Mouse (Mus musculus): ENCODE data around the gene Rrp1.

The Rrp1 gene

DNA sequence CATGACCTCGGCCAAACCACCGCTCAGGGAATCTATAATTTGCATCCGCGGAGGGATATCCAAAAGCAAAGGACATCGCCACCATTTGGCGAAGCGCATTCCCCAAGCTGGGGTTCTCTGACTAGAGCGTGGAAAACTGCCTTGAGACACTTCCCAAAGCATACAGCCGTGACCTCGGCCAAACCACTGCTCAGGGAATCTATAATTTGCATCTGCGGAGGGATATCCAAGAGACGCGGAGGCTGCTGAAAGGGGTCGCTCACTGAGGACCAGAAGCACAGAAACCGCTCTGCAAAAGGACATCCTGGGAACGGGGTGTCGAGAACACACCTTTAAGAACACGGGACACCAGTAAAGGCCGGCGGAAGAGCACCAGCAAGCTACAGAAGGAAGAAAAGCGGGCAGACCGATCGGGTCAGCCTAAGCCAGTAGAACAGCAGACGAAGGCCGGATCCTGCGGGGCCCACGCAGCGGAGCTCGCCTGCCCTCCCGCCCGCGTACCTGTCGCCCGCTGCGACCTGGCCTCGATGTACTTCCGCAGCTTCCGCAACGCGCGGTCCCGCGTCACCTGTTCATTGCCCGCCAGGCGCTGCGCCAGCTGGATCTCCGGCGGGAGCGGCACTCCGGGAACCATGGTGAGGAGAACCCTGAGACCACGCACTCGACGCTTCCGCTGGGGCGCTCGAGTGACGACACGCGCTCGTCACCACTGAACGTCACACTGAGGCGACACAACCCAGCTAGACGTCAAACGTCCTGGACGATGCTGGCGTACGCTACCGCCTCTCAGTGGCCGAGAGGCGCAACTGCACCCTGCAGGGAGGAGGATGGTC, at the start of gene Rrp1:
Gene Rrp1 (minus strand): TSS at position 725 of the 833 bp plus-strand sequence.
- DNase-seq (ENCODE audit: low spot score in 2 of 2), result peak; percentile 96

DNA sequence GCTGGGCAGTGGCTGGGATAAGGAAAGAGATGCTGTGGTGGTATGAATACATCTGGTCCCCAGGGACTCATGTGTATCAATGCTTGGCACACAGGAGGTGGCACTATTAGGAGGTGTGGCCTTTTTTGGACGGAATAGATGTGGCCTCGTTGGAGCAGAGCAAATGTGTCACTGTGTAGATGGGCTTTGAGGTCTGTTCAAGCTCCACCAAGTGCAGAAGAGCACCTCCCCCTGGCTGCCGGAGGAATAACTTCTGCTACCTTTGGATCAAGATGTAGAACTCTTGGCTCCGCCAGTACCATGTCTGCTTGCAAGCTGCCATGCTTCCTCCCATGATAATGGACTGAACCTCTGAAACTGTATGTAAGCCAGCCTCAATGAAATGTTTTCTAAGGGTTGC, 48.9 kb upstream of the Rrp1 start:
- DNase-seq (ENCODE audit: low spot score in 2 of 2), result no peak

DNA sequence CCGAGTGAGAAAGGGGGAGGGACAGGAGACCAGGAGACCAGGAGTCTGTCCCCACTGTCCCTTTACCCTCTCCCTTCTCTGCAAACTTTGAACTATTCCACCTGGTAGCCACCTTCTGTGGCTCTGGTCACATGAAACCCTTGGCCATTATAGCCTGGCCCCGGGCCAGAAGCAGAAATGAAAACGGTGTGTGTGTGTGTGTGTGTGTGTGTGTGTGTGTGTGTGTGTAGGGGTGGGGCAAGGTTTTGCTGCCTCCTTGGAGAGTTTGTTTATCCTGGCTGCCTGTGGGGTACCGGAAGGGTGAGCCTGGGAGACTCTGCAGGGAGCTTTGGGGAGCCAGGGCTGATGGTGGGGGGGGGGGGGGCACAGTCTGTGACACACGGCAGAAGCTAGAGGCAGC, 47.6 kb upstream of the Rrp1 start:
- no peak for DNase-seq (ENCODE audit: low spot score in 2 of 2)

DNA sequence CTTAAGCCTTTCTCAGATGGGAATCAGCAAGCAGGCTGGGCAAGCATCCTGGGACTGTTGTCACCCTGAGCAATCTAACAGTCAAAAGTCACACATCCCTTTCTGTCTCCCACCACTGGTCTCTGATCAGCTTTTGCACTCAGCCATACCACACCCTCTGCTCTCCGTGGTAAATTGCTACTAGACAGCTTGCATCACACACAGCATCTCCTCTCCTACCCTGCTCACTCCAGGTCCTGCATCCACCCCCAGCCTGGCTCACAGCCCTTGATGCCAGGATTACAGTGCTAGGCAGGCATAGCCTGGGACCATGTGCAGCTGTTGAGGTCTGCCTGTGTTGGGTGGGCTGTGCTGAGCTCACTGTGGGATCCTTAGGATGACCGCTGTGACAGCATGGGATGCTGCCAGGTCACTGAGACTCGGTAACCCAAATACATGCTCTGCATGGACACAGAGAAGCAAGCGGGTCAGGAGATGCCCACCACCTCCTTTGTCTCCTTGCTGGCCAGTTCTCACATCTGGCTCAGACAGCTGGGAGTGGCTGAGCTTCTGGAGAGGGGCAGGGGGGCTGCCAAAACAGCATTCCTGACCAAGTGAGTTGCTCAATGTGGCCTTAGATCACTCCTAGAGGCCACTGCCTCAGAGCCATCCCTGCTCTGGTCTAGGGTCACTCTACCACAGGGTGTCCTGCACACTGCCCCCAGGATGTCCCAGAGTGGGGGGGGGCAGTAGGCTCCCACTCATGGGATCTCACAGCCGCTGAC, 45.7 kb upstream of the Rrp1 start:
- DNase-seq (ENCODE audit: low spot score in 2 of 2), result no peak

DNA sequence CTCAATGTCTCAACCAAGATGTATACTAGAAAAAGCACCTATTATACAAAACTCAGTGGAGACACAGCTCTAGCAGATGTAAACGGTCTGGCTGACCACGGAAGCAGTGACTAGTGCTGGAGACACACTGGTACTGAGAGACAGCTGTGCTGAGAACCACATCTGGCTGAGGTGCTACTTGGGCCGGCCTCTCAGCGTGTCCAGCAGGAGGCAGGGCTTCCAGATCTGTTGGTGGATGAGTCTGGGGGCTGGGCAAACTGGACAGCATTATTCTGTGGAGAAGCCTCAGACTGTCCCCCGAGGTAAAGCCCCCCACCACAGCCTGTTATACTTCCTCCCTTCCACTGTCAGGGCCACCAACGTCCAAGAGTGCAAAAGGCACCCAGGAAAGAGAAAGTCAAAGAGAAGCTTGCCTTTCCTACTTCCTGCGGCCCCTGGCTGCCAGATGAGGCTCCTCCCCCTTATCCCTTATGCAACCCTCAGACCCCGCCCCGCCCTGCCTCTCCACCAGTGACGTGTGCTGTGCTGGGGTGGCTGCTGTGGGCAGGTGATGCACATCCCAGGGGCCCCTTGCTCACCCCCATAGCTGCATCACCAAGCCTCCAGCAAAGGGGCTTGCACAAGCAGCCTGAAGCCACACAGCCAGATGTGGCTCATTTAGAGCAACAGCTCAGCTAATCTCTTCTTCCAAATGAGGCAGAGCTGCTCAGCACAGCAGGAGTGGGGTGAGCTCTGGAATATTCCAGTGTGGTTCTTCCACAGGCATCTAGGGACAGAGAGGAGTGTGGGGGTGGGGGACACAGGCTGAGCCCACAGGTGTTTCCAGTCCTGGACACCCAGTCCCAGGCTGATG, 44.9 kb upstream of the Rrp1 start:
- DNase-seq (ENCODE audit: low spot score in 2 of 2), result peak in 1 of 2 experiments; percentile 41

DNA sequence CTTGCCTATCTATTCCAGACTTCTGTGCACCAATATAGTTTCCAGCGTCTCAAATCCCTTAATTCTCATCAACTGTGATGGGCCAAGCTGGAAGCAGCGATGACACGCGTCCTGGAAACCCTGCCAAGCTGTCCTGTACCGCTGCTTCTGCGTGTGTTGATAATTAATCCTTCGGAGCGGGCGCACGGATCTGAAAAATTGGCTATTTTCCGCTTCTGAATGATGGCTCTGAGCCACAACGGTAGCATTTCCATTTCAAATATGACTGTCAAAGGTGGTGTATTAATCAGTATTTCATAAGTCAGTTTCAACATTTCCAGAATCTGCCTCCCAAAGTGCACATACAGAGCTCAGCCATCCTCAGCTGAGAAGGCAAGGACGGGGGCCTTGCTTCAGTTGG, 43.9 kb upstream of the Rrp1 start:
- no peak for DNase-seq (ENCODE audit: low spot score in 2 of 2)

DNA sequence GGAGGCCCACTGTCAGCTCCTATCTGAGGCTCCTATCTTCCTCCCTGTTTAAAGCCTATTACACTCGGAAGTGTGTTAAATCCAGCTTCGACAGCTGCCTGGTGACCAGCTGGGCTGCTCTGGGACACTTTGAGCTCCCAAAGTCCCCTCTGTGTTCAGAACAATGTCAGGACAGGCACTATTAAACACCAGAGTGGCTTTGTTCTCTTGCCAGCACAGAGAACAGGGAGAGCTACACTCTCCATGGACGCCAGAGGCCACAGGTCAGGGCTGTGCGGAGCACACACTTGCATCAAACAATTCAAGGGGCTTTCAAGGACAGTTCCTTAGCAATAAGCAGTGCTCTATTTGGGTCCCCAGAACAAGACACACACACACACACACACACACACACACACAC, 39.8 kb upstream of the Rrp1 start:
- no peak for DNase-seq (ENCODE audit: low spot score in 2 of 2)

DNA sequence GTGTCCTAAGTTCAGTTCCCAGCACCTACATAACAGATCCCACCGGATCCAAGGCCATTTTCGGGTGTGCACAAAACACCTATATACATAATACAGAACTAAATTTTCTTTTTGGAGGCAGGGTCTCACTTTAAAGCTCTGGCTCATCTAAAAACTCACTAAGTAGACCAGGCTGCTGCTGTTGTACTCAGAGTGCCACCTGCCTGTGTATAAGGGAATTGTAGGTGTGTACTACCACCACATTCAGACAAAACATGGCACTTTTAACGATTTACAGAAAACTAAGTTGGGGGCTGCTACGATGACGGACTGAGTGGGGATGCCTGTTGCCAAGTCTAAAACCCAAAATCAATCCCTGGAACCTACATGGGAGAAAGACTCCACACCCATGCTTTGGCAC, 37.9 kb upstream of the Rrp1 start:
- DNase-seq (ENCODE audit: low spot score in 2 of 2), result no peak

DNA sequence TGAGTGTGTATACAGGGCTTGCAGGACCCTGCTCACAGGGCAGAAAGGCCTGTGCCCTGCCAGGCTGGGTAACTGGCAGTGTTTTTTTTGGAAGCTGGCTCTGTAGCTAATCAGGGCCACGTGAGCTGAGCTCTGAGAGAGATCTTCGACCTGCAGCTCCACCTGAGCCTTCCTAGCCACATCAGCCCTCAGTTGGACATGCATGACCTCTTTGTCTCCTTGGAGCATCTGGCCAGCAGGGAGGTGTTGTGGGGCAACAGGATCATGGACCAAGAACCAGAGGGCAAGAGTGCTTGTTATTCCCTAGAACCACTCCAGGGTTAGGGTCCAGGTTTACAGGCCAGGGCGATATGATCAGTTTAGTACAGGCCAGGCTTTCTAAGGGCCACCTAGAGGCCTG, 34.6 kb upstream of the Rrp1 start:
- no peak for DNase-seq (ENCODE audit: low spot score in 2 of 2)

DNA sequence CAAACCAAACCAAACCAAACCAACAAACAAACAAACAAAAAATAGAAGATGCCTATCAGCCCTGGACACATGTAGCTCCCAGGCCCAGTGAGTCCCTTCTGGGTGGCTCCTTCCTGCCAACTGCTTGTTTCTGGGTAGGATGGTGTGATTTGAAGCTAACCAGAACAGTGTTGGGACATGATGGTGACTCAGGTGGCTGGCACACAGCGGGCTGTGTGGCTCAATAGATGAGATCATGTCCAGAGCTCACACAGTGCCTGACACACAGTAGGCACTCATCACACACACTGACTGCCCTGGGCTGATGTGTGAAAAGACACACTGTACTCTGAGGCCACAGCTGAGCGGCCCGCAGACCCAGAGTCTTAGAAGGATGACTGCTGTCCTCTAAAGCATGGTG, 33.4 kb upstream of the Rrp1 start:
- no peak for DNase-seq (ENCODE audit: low spot score in 2 of 2)

DNA sequence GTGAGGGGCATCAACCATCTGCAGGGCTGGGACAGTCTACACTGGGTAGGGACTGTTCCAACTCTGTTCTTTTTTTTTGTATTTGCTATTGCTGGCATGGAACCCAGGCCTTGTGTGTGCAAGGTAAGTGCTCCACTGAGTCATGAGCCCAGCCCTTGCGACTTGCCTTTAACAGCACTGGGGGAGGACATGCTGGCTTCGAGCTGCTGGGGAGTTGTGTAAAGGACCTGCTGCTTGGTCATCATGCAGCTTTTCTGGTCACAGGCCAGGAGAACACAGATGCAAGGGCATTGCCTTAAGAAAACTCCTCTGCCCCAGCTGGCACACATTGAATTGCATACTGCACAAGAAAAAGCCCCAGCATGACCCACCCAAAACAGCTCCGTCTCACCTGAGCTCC, 29.4 kb upstream of the Rrp1 start:
- no peak for DNase-seq (ENCODE audit: low spot score in 2 of 2)

DNA sequence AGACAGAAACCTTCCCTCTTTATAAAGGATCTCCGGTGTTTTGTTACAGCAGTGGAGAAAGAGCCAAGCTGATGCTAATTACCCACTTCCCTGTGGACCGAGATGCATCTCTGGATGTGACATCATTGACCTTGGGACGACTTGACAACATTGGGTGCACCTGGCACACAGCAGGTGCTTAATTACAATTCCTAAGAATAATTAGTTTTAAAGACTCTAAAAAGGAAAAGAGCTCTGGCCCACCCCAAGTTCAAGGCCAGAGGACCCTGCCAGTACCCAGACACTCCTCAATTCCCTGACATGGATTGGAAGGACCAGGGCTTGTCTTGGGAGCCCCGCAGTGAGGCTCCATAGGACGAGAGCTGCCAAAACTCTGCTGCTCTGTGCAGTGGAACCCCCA, 28.8 kb upstream of the Rrp1 start:
- DNase-seq (ENCODE audit: low spot score in 2 of 2), result no peak

DNA sequence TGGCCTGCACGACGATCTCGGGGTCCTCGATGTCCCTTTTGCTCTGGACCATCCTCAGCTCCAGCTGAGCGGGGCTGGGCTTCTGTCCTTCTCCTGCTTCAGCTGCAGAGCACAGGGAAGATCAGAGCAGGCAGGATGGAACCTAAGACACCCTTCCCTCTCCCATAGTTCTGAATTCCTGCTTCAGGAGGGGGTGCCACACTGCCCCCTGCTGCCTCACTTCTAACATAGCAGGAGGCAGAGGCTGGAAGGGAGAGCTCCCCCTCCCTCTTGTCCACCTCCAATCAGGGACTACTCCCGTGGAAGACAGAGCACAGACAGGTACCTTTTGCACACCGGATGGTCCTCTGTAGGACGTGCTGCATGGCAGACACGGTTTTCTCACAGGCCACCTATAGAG, 28.0 kb upstream of the Rrp1 start:
- no peak for DNase-seq (ENCODE audit: low spot score in 2 of 2)

DNA sequence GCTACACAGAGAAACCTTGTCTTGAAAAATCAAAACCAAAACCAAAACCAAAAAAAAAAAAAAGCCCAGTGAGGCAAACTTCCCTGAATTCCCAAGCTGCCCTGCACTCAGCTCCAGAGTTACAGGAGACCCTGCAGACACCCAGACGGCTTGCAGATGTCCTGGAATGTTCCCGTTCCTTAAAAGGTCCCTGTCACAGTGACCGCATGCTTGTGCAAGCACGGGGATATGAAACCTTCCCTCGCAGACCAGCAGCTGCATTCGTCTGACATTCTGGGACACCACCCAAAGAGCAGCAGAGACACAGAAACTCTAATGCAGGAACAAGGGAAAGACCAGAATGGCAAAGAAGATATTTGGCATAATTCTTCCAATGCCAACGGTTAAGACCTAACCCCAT, 27.1 kb upstream of the Rrp1 start:
- DNase-seq (ENCODE audit: low spot score in 2 of 2), result no peak

DNA sequence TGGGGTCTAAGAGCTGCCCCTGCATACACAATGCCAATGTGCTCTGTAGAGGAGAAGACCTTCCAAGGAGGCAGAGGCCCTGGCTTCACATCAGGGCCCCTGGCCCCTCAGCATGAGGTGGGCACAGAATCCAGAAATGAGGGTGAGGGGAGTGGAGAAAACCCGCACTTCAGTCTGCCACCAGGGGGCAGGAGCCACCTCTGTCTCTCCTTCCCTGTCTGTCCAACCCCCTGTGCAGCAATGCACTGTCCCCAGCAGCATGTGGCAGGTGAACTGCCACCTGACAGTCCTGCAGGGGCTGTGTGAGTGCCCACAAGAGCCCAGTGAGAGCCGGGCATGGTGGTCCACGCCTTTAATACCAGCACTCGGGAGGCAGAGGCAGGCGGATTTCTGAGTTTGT, 26.7 kb upstream of the Rrp1 start:
- no peak for DNase-seq (ENCODE audit: low spot score in 2 of 2)

DNA sequence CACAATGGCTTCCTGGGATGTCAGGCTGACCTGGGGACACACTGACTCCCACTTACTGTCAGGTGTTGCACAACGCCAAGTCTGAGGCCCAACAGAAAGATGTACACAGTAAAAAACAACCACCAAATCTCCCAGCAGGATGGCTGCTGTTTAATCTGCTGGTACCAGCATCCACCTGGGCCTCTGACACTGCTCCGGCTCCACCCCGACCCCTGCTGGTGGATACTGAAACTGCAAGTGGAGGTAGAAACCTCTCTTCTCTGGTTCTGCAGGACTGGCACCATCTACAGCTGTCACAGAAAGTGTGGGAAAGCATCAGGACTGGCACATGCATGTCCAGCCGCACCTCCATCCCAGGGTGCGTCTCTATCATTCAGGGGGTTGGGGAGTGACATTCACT, 25.3 kb upstream of the Rrp1 start:
- DNase-seq (ENCODE audit: low spot score in 2 of 2), result peak in 1 of 2 experiments; percentile 81

DNA sequence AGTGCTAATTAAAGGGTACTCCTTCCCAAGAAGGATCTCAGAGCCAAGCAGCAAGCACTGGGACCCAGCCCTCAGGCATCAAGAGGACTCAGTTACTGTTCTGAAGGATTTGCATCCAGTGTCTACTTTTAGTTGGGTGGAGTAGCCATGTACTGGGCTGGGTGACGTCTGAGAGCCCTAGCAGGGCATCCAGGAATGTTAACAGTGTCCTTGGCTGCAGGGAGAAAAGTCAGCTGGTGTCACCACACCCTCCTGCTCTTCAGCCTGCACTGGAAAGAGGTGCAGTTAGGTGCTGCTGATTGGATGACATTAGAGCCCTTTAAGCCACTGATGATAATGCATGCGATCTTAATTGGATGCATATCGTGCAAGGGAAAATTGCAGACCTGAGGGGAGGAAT, 20.0 kb upstream of the Rrp1 start:
- DNase-seq (ENCODE audit: low spot score in 2 of 2), result no peak

DNA sequence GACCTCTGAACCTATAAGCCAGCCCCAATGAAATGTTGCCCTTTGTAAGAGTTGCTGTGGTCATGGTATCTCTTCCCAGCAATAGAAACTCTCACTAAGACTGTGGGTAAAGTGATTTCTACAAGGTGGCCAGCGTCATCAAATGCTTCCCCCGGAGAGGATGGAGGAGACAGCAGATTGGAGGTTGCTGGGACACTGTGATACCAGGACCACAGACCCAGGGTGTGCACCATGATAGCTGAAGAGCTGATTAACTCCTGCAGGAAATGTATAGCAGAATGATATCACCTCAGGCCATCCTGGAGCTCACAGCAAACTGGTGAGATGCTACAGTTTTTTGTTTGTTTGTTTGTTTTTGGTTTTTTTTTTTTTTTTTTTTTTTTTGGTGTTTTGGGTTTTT, 16.9 kb upstream of the Rrp1 start:
- no peak for DNase-seq (ENCODE audit: low spot score in 2 of 2)

DNA sequence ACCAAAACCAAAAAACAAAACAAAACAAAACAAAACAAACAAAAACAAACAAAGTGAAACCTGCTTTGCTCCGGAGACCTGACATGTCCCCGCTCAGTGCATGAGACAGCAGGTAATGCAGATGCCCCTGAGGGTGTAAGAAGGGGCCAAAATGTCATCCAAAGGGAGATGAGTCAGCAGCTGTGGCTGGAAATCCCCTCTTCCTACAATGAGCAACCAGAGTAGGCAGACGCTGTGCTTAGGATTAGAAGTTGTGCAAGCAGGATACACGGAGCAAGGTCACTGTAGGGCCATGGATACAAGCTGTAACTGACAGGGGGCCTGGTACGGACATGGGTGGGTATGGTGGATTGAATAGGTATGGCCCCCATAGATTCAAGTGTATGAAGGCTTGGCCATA, 16.3 kb upstream of the Rrp1 start:
- DNase-seq (ENCODE audit: low spot score in 2 of 2), result no peak

DNA sequence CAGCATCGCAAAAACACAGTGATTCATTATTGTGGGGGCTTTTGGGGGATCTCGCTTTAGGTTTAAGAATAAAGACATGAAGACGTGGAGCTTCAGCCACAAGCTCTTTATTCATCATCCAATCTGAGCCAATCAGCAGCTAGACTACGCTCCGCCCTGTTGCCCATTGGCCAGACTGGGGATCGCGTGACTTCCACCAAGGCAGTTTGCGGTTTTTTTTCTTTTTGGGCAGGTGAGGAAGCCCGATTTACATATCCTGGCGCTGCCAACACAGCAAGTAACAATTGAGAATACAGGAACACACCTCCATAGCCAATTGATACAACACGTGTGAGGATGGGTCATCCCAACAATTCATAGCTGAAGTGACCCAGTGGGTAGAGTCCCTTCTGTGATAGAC, 15.2 kb upstream of the Rrp1 start:
- no peak for DNase-seq (ENCODE audit: low spot score in 2 of 2)

DNA sequence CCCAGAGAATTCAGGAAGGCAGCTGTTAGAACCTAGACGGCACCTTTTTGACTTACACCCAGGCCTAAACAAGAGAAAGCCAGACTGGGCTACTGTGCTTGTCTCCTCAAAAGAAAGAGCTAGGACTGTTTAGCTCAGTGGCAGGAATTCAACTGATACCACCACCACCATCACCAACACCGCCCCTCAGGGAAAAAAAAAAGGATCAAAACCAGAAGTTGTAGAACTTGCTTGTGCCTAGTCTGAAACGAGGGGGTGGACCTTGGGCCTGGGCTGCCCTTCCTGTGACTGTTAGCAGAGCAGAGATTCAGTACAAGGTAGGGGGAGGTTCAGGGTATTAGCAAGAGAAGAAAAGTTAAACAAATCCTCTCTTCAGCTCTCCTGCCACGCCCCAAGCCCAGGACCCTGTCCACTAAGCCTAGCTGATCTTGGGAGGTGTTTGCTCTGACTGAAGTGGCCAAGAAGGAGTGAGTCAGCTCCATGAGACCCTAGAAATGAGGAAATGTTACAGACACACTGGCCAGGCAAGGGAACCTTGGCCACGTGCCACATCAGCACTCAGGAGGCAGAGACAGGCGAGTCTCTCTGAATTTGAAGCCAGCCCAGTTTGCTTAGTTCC, 13.4 kb upstream of the Rrp1 start:
- no peak for DNase-seq (ENCODE audit: low spot score in 2 of 2)
